Mouse (Mus musculus) frontal cortex, postnatal 36 days (tissue): ENCODE results near the gene Megf6.

Source experiments
- DNase-seq, 2 experiments: peaks; one replicate each; pipeline ENCODE4 v3.0.0; 2022; ENCODE audit warnings: low spot score in 2 of 2

Gene Megf6

DNA sequence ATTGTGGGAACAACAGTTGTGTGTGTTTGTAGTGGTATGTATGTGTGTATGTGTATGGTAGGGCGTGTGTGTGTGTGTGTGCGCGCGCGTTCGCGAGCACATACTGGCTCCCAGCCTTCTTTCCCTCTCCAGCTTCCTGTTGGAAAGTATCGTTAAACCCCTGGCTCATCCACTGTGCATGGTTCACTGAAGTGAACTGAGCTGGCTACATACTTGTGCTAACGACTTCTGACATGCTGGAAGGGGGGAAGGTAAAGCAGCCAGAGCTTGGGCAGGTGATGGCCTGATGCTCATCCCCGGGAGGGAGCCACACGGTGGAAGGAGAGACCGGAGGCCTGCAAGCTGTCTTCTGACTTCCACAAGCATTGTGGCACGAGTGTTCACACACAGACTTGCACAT lies 40.9 kb downstream of the Megf6 start:
- no peak for DNase-seq

DNA sequence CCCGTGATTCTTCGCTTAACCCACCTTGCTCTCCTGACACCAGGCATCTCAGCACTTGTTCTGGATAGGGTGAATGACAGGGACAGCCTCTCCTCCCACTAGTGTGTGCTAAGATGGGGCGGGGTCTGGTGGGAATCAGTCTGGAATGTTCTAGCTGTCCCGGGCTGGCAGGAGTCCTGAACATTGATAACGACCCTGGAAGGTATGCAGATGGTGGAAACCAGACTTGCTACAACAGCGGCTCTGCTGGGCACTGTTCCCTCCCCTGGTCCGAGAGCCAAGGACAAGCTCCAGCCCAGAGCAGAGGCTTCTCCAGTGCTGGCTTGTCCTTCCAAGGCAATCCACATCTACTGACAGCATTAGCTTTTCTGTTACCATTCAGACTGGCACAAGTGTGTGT lies 43.1 kb downstream of the Megf6 start:
- DNase-seq = no peak

DNA sequence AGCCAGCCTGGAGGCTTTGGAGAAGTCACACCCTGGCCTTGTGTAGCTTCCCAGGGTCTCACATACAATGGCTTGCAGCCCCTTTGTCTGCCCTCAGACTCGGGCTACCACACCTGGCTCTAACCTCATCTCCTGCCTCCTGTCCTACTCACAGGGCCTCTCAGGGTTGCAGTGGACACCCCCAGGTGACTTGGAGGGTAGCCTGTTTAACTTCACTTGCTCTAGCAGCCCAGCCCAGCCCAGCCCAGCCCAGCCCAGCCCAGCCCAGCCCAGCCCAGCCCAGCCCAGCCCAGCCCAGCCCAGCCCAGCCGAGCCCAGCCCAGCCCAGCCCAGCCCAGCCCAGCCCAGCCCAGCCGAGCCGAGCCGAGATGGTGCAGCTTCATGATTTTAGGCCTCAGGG lies 43.5 kb downstream of the Megf6 start:
- no peak for DNase-seq

DNA sequence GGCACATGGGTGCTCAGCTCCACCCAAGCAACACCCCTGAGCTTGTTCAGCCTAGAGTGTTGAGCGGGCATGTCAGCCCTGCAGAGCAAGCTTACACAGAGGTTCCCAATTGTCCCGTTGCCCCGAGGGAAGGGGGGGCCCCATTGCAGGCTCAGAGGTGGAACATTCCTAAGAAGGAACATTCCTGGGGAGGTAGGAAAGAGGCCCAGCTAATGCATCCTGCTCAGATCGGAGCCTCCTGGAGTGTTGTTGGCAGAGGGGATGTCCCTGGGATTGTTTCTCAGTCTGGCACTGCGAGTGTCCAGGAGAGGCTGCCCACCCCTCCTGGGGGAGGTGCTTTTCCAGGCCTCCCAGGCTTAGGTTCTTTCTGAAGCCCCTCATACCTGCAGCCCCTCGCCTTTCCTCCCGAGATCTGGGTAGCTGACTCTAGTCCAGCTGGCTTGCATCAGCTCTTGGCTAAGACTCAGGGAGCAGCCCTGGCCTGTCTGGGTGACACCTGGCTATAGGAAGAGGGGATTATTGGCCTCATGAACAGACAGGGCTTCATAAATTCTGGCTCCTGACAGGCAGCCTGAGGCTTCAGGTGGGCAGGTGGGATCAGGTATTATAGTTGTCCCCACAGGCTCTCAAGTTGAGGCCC lies 47.3 kb downstream of the Megf6 start:
- DNase-seq = no peak

DNA sequence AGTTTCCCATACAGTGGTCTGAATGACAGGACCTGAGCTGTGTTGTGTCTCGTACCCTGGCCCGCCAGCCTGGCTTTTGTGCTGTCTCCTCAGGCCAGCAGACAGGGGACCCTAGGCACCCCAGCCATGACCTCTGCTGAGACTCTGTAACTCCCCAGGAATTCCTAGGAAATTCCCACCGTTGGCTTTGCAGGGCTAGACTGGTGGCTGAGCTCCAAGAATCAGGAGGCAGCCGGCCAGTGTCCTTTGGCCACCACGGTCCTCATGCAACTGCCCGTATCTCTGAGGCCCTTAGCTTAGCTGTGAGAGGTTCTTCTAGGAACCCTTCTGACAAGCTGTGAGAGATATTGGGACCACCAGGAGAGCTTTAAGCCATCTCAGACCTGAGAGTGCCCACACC lies 52.2 kb downstream of the Megf6 start:
- no peak for DNase-seq

DNA sequence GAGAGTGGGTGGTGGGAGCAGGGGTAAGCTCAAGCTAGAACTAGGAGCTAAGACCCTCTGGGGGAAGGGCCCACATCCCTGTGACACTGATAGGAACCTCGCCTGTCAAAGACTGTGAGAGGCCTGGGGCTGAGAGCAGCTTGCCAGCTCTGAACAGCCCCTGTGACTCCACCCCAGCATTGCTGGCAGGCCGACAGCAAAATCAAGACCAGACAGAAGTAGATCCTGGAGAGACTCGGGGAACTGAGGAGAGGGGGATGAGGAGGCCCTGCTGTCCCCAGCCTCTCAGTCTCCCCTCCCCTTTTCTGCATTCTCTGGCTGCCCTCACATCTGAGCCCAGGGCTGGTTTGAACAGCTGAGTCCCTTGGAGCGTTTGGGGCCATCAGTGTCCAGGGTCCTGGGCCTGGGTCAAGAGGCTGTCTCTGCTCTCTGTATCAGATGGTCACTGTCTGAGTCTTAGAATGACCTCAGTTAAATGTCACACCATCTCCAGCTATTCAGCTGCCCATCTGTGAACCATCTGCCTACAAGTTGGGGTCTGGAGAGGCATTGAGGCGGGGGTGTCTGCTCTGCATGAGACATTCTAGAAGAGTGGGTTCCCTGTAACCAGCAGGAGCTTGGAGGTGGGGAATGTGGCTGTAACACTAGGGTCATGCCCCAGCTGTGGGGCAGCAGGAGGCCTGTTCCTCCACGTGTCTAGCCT lies 53.9 kb downstream of the Megf6 start:
- no peak for DNase-seq

DNA sequence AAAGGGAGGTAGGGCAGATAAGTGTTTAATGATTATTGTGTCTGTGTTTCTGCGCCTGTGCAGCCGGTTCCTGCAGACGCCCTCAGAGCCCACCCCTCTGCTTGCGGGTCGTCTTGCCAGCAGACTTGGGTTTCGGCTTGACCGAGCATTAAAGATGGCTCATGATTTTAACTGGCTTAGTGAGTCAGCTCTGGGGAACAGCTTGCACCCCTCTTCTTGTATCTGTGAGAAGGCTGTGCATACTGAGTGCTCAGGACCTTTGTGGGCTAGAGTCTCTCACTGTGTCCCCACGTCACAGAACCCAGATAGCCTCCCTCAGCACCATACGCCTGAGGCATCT lies 54.4 kb downstream of the Megf6 start:
- no peak for DNase-seq

DNA sequence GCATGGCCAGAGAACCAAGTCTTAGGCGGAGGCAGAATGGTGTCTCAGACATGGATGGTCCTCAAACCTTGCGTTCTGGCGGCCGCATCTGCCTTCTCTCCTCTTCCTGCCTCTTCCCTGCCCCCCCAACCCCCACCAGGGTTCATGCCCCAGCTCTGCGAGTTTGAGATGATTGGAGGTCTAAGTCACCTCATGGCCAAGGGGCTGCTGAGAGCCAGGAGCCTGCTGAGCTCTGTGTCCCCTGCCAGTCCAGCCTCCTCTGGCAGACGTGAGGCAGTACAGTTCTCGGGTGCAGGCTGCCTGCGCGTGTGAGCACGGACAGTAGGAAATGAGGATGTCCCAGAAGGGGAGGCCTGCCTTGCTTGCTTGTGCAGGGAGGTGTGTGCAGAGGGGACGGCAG lies 56.1 kb downstream of the Megf6 start:
- DNase-seq = no peak

DNA sequence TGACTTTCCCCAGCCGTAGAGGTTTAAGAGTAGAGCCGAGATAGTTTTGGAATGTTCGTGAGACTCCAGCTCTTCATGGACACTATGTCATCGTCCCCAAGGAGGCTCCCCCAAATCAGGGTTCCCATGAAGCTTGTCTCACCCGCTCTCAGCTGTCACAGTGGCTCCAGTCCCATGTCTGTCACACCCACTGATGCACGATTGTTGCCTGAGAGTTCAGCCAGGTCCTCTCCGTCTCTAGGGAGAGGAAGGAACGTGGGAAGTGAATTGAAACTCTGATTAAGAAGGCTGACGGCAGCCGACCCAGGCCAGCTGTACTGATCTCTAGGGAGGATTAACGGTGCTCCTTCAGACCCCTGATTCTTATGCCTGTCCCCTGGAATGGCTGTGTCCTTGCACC lies 57.8 kb downstream of the Megf6 start:
- DNase-seq = no peak

DNA sequence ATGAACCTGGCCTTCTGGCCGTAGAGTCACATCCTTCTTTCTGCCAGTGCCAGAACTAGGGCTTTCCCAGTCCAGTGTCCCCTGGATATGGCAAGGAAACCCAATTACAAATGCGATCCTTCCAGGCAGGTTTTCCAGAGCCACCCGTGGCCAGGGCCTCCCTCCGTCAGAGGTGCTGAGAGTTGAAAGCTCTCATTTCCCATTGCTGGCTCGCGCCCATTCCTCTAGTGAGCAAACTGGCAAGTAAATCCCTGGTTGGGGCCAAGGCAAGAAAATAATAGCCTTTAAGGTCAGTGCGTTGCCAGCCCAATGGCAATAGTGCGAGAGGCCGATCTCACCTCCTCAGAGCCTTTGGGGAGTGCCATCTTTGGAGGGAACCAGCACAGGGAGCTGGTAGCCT lies 59.0 kb downstream of the Megf6 start:
- DNase-seq = no peak

DNA sequence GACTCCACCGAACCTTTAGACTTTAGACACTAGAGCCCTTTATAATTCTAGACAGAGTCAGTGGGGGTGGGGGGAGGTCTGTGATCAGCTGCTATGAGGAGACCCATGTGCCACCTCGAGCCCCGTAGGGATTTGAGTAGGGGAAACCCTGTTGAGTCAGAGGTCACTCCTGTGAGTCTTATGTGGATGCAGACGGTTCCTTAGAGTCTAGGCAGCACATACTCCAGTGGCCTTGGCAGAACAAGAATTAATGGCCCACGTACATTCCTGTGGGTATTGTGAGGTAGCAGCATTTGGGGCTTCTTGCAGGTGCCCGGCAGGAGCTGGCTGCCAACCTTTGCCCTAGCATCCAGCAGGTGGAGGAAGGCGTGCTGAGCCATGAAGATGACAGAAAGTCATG lies 60.9 kb downstream of the Megf6 start:
- no peak for DNase-seq

DNA sequence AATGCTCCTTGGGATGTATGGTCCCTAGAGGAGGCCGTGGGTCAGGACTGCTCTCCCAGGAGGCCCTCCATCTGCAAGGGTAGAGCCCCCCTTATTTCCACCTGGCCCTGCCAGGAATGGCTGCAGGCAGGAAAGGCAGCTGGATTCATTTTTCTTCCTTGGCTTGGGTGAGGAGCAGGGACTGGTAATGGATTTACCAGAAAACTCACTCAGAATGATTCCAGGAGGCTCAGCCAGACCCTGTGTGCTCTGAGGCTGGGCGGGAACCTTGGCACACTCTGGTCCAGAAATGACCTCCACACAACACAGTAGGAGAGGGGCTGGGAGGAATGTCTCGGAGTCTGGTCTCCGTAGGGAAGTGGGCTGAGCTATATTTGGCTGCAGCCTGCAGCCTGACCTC lies 61.8 kb downstream of the Megf6 start:
- DNase-seq = no peak

DNA sequence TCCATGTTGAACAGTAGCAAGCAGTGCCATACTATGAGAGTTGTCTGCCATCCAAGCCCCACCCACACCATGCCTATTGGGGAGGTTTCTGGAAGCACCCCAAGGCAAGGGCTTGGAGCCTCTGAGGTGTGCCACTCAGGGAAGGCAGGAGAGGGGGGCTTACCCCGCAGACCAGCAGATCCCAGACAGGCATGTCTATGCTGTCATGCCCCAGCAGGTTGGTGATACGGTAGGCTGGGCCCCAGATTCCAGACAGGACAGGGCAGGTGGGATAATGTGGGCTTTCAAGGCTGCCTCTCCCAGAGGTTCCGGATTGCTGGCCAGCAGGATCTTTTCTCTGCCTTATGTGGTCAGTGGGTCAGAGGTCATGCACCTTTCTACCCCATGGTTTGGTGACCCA lies 65.5 kb downstream of the Megf6 start:
- no peak for DNase-seq

DNA sequence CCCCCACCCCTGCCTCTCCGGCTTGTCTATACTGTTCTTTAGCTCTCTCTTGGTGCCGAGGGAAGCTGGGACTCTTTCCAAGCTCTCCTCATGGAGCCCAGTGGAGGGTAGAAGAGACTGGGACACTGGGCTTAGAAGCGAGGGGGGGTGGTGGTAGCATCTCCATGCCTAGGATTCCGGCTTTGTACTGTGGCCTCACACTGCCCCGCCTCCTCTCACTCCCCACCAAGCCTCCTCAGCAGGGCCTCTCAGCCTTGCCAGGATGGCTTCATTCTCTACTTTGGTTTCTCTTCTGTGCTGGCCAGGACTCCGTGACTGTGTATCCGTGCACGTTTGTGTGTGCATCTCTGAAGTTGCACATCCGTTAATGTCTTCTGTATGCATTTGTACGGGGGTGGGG lies 66.4 kb downstream of the Megf6 start:
- no peak for DNase-seq

DNA sequence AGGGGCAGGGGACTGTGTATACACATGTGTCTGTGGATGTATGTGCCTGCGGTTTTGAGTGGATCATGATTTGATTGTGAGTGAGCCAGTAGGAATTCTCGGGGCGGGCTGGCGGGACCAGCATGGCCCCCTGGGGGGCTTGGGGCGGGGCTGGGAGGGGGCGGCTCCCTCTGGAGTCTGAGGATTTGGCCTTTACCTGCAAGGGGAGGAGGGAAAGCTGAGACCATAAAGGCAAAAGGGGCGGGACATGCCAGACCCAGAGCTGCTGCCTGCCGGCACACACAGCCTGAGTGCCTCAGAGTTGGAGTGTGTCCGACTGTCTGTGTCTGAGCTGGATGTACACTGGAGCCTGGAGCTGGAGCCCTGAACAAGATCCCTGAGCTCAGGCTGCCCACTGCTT lies 66.8 kb downstream of the Megf6 start:
- DNase-seq = no peak

DNA sequence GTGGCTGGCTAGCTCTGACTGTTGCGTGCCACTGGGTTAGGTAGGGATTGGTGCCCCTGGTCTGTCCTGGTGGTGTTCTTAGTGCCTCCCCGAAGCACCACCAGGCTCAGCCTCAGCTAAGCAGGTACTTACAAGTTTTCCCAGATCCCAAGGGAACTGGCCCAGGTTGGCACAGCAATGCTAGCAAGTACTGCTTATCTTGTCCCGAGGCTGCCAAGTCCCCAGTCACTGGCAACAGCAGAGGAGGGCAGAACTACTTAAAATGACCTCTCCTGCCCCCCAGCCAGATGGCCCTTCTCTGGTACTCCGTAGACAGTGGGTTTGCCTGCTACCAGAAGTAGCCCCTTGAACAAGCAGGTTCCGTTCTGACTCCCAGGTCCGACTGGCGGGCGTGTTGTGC lies 68.7 kb downstream of the Megf6 start:
- DNase-seq = no peak

DNA sequence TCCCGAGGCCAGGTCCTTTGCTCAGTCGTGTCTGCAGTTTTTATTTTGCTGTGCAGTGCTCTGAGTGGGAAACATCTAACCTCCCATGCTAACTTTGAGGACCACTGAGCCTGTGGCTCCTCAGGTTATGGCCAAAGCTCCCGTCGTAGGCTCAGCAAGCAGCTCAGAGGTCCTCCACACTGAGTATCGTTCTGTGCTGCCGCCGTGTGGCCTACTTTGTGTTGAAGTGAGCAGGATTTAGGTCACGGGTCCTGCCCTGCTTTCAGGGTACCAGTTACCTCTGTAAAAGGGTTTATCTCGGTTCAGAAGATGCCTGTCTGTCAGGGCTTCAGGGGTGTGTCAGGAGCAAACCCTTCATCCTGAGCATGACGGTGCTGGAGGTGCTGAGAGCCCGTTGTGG lies 70.1 kb downstream of the Megf6 start:
- no peak for DNase-seq

DNA sequence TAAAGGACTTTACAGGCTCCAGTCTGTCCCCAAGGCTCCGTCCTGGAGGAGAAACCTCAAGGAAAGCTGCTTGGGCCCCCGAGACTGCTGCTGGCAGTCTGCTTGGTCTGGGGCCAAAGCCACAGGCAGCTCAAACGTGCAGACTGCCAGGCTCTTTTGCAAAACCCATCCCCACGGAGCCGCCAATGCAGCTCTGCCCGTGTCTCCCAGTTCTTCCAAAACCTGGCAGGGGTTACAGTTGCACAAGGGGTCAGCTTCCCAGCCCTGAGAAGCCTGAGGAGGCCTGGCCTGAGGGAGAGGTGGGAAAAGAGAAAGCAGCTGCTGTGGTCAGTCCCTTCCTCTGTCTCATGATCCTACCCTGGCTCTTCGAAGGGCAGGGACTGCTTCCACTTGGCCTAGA lies 74.8 kb downstream of the Megf6 start:
- no peak for DNase-seq

DNA sequence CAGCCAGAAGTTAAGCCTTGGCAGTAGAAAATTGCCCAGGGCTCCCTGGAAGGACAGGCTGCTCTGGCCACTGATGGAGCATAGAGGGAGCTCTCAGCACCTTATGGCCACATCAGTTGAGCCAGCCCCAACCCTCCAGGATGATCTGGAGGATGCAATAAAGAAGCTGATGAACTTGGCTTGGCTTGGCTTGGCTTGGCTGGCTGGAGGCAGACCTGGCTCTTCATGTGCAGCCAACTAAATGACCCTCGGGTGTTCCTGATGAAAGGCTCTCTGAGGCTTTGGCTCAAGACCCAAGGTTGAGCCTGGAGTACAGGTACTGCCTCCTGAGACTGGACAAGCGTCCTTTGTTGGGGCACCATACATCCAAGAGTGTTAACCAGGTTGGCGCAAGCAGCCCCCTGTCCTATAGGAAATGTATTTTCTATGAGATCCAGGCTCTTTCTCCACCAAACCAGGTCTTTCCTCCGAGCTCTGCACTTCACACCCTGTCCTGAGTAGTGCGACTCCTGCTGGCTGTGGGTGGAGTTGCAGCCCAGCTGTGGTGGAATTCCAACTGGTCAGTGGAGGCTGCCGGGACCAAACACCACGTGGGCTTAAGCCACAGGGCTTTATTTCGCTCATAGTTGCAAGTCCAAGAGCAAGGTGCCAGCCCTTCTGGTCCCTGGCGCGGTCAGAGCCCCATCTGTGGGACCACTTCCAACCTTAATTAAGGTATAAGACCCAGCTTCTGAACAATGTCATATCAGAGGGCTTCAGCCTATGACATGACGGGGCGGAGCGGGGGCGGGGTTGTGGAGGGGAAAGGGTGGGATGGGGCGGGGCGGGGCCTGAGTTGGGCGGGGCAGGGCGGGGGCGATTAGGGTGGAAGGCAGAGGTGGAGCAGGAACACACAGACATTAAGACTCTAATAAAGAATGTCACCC lies 75.8 kb downstream of the Megf6 start:
- DNase-seq = peak; percentile 19 to 58

DNA sequence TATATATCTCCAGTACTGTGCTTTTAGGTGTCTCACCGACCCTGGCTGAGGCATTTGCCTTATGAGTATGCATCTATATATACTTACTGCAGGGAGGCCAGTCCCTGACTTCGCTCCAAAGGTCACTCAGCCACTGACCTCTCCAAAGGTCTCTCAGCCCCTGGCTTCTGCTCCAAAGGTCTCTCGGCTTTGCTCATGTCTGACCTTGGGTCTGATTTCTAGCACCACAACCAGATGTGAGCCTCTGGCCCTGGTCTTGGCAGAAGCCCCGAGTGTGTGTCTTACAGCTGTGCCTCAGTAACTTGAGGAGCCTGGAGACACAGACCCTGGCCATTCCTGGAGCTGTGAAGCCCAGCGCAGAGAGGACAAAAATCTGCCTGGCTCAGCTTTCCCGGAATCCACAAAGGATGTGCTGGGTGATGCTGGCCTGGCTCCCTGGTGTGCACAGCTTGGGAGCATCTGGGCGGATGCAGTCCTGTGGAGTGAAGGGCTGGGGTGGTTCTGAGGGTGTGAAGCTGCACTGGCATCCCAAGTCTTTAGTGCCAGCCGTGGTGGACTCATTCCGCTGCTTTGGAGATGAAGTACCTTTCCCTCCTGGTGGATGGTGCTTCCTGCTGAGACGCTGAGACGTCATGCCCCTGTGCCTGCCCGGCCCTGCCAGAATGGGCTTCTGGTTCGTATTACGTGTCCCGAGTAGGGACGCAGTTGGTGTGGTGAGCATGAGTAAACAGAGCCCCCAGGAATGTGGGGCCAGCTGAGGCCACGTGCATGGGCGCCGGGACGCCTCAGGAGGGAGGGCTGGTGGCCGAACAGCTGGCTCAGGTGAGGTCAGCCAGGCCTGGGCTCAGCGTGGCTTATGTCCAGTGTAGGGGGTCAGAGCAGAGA lies 76.9 kb downstream of the Megf6 start:
- no peak for DNase-seq

DNA sequence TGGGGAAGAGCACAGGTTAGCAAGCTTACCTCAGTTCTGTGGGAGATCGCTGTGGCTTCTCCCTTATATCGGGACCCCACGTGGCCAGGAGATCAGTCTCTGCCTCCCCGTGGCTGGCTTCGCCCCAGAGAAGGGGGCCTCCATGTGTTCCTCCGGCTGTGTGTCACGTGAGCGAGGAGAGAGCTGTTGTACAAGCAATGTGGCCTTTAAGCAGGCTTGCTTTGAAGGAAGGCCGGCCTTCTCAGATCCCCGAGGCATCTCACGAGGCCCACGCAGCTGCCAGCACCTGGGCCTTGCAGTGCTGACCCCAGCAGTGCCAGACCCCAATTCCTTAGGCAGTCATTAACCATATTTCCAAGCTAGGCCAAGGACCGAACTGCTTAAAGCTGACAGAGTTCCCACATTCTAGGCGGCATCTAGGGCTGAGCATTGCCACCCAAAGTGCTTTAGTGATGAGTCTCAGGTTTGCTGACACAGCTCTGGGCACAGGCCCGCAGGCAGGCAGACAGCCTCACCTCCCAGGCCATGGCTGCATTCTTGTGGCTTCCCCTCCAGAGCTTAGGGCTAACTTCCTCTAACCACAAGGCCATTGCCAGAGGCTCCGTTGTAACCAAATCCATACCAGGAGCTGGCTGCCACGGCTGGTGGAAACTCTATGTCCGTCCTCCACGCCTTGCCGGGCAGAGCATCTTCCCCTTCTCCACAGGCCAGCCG lies 77.7 kb downstream of the Megf6 start:
- DNase-seq = no peak
